Mouse (Mus musculus) CH12.LX (cell line): ENCODE data around the gene Prrc2b. TPM values are rescaled to one million over a fixed set of nuclear protein-coding genes. Genes with fewer than 3 reads are reported as not detected.

Experiments
- DNase-seq: peaks from one replicate; pipeline ENCODE4 v3.0.0-alpha.2; 2013; ENCODE audit errors: extremely low read depth
- H3K27ac ChIP-seq: 2 replicates; pipeline ENCODE4 v1.5.1; 2012; ENCODE audit warnings: low read depth, mild to moderate bottlenecking, control low read depth, moderate library complexity; ENCODE audit not compliant: insufficient read depth
- H3K27me3 ChIP-seq: replicated peaks from 2 replicates; pipeline ENCODE3; 2012; ENCODE audit warnings: inconsistent platforms
- H3K36me3 ChIP-seq, 2 experiments: replicated peaks in 1 of 2; 2 replicates each; pipeline versions ENCODE3 to v1.6.1; 2012; ENCODE audit warnings: inconsistent platforms in 1 of 2, low read length in 1 of 2, mild to moderate bottlenecking in 1 of 2, mixed read lengths in 1 of 2, moderate library complexity in 1 of 2; ENCODE audit not compliant: control insufficient read depth in 1 of 2, insufficient read depth in 1 of 2
- H3K4me1 ChIP-seq, 2 experiments: 2 replicates each; pipeline ENCODE4 v1.6.1; 2012; ENCODE audit warnings: inconsistent platforms in 1 of 2, moderate library complexity in 1 of 2; ENCODE audit not compliant: insufficient read depth in 2 of 2, control insufficient read depth in 1 of 2
- H3K4me2 ChIP-seq: 2 replicates; pipeline ENCODE4 v1.6.1; 2012; ENCODE audit warnings: low read depth, mild to moderate bottlenecking, control low read depth; ENCODE audit not compliant: poor library complexity, insufficient read depth, severe bottlenecking
- H3K4me3 ChIP-seq, 3 experiments: fragments of 150-350 bp in 1 of 3; sonication (generic) in 1 of 3; replicated peaks in 1 of 3; 2 replicates each; pipeline versions ENCODE3 to v1.5.1; 2011 to 2012; ENCODE audit warnings: low read depth in 2 of 3, low read length in 2 of 3, mild to moderate bottlenecking in 2 of 3, moderate library complexity in 2 of 3, control low read depth in 1 of 3, improper control_type of control experiment in 1 of 3, inconsistent platforms in 1 of 3, mixed read lengths in 1 of 3; ENCODE audit not compliant: poor library complexity in 1 of 3
- H3K79me2 ChIP-seq: replicated peaks from 2 replicates; pipeline ENCODE4 v1.6.1; 2012; ENCODE audit warnings: mild to moderate bottlenecking, moderate library complexity; ENCODE audit not compliant: control insufficient read depth, poor library complexity, insufficient read depth, severe bottlenecking; ENCODE audit errors: extremely low read depth
- H3K9ac ChIP-seq: 2 replicates; pipeline ENCODE4 v1.6.1; 2012; ENCODE audit warnings: low read depth, mild to moderate bottlenecking, control low read depth, moderate library complexity; ENCODE audit not compliant: insufficient read depth
- H3K9me3 ChIP-seq: replicated peaks from 2 replicates; pipeline ENCODE3; 2012; ENCODE audit warnings: low read length, inconsistent platforms, mixed read lengths
- BHLHE40 ChIP-seq: IDR thresholded peaks from 2 replicates; pipeline ENCODE4 v1.6.1; 2011; ENCODE audit warnings: mild to moderate bottlenecking, low read depth, low read length, improper control_type of control experiment
- CHD1 ChIP-seq: IDR thresholded peaks from 2 replicates; pipeline ENCODE4 v1.6.1; 2012; ENCODE audit warnings: low read depth, low read length, improper control_type of control experiment, inconsistent platforms
- CHD2 ChIP-seq: IDR thresholded peaks from 2 replicates; pipeline ENCODE4 v1.6.1; 2011; ENCODE audit warnings: low read length, improper control_type of control experiment
- E2F4 ChIP-seq: IDR thresholded peaks from 2 replicates; pipeline ENCODE4 v1.6.1; 2011; ENCODE audit warnings: low read depth, low read length, improper control_type of control experiment; ENCODE audit not compliant: insufficient replicate concordance
- ELF1 ChIP-seq: IDR thresholded peaks from 2 replicates; pipeline ENCODE4 v1.6.1; 2014; ENCODE audit warnings: low read depth, mild to moderate bottlenecking, inconsistent platforms, low read length, improper control_type of control experiment
- EP300 ChIP-seq: IDR thresholded peaks from 2 replicates; pipeline ENCODE4 v1.6.1; 2011; ENCODE audit warnings: low read length, improper control_type of control experiment
- GABPA ChIP-seq: IDR thresholded peaks from 2 replicates; pipeline ENCODE4 v1.6.1; 2012; ENCODE audit warnings: low read depth, low read length, improper control_type of control experiment, inconsistent platforms; ENCODE audit not compliant: insufficient replicate concordance
- JUN ChIP-seq: IDR thresholded peaks from 2 replicates; pipeline ENCODE4 v1.6.1; 2011; ENCODE audit warnings: low read depth, mild to moderate bottlenecking, low read length, improper control_type of control experiment, moderate library complexity; ENCODE audit not compliant: insufficient read depth
- JUND ChIP-seq: conservative IDR thresholded peaks from 2 replicates; pipeline ENCODE4 v1.6.1; 2011; ENCODE audit warnings: low read depth, low read length, improper control_type of control experiment
- KAT2A ChIP-seq: IDR thresholded peaks from 2 replicates; pipeline ENCODE4 v1.6.1; 2012; ENCODE audit warnings: low read length, improper control_type of control experiment, inconsistent platforms; ENCODE audit not compliant: insufficient replicate concordance
- MAFK ChIP-seq: IDR thresholded peaks from 2 replicates; pipeline ENCODE4 v1.6.1; 2011; ENCODE audit warnings: low read length, improper control_type of control experiment; ENCODE audit not compliant: insufficient replicate concordance
- MAX ChIP-seq: IDR thresholded peaks from 2 replicates; pipeline ENCODE4 v1.6.1; 2011; ENCODE audit warnings: low read length, improper control_type of control experiment
- MEF2A ChIP-seq: IDR thresholded peaks from 2 replicates; pipeline ENCODE4 v1.6.1; 2014; ENCODE audit warnings: low read depth, mild to moderate bottlenecking, inconsistent platforms, low read length, improper control_type of control experiment, borderline replicate concordance
- MXI1 ChIP-seq: IDR thresholded peaks from 2 replicates; pipeline ENCODE4 v1.6.1; 2011; ENCODE audit warnings: mild to moderate bottlenecking, low read depth, low read length, improper control_type of control experiment
- POLR2A ChIP-seq: IDR thresholded peaks from 2 replicates; pipeline ENCODE4 v1.6.1; 2011; ENCODE audit warnings: low read depth, mild to moderate bottlenecking, improper control_type of control experiment, low read length
- POLR2AphosphoS2 ChIP-seq: IDR thresholded peaks from 2 replicates; pipeline ENCODE4 v1.6.1; 2011; ENCODE audit warnings: low read depth, low read length, improper control_type of control experiment
- RAD21 ChIP-seq: IDR thresholded peaks from 2 replicates; pipeline ENCODE4 v1.6.1; 2011; ENCODE audit warnings: low read depth, mild to moderate bottlenecking, low read length, improper control_type of control experiment, moderate library complexity
- RCOR1 ChIP-seq: conservative IDR thresholded peaks from 2 replicates; pipeline ENCODE4 v1.6.1; 2012; ENCODE audit warnings: low read depth, mild to moderate bottlenecking, inconsistent platforms, low read length, improper control_type of control experiment
- SIN3A ChIP-seq: IDR thresholded peaks from 2 replicates; pipeline ENCODE4 v1.6.1; 2012; ENCODE audit warnings: low read length, improper control_type of control experiment, inconsistent platforms
- SMC3 ChIP-seq: IDR thresholded peaks from 2 replicates; pipeline ENCODE4 v1.6.1; 2011; ENCODE audit warnings: low read depth, low read length, improper control_type of control experiment
- TBP ChIP-seq: conservative IDR thresholded peaks from 2 replicates; pipeline ENCODE4 v1.6.1; 2011; ENCODE audit warnings: low read depth, low read length, improper control_type of control experiment
- TCF12 ChIP-seq: IDR thresholded peaks from 2 replicates; pipeline ENCODE4 v1.6.1; 2014; ENCODE audit warnings: low read depth, mild to moderate bottlenecking, inconsistent platforms, low read length, improper control_type of control experiment
- UBTF ChIP-seq: IDR thresholded peaks from 2 replicates; pipeline ENCODE4 v1.6.1; 2012; ENCODE audit warnings: low read depth, mild to moderate bottlenecking, inconsistent platforms, low read length, improper control_type of control experiment, moderate library complexity
- ZC3H11A ChIP-seq: IDR thresholded peaks from 2 replicates; pipeline ENCODE4 v1.6.1; 2012; ENCODE audit warnings: low read depth, mild to moderate bottlenecking, inconsistent platforms, low read length, improper control_type of control experiment
- ZNF384 ChIP-seq: IDR thresholded peaks from 2 replicates; pipeline ENCODE4 v1.6.1; 2012; ENCODE audit warnings: low read depth, low read length, improper control_type of control experiment, inconsistent platforms
- dilution Hi-C: fragments of 300-500 bp; cut with MboI; formaldehyde crosslinking; loops from 2 replicates; pipeline ENCODE4 v1.14.3; 2020; ENCODE audit warnings: low sequenced_read_pairs; ENCODE audit not compliant: extremely low pct_unique_long_range_greater_than_20kb, extremely low pct_ligation_motif_present
- in situ Hi-C: fragments of 300-500 bp; cut with MboI; formaldehyde crosslinking; loops from 3 replicates; pipeline ENCODE4 v1.14.3; 2019; ENCODE audit warnings: low sequenced_read_pairs, low pct_ligation_motif_present, low pct_unique_long_range_greater_than_20kb, mixed read lengths
- polyA plus RNA-seq: library from polyadenylated mRNA; unstranded; fragments of >175 nt; gene quantifications from 2 replicates; pipeline ENCODE4 v1.2.1, GENCODE M21; 2012; ENCODE audit warnings: low read depth; ENCODE audit not compliant: insufficient read length
- total RNA-seq, 2 experiments: library from RNA; depleted of rRNA; stranded (reverse); fragments of 300-350 nt in 1 of 2; fragments of >200 nt in 1 of 2; gene quantifications; 2 replicates each; pipeline ENCODE4 v1.2.3; 2012 to 2014

Prrc2b gene
- total and polyA plus RNA-seq, 3 experiments: 7.6 to 59.9 (median 42.2) TPM

DNA sequence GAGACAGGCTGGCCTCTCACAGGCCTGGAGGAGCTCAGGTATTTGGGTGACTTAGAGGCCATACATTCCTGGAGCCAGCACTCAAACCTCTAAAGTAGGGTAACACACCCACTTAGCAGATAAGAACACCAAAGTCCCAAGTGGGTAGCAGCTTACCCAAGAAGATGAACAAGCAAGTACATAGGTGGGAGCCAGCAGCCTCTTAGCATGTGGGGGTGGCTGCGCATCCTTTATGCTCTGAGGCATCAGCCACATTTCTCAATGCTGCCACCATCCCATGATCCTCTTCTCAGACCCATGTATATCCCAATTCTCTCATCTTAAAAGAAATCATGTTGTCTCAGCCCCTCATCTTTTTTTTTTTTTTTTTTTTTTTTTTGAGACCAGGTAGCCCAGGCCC is 39.6 kb upstream of the Prrc2b start:
- no peak overlapping the region for H3K27ac ChIP-seq

DNA sequence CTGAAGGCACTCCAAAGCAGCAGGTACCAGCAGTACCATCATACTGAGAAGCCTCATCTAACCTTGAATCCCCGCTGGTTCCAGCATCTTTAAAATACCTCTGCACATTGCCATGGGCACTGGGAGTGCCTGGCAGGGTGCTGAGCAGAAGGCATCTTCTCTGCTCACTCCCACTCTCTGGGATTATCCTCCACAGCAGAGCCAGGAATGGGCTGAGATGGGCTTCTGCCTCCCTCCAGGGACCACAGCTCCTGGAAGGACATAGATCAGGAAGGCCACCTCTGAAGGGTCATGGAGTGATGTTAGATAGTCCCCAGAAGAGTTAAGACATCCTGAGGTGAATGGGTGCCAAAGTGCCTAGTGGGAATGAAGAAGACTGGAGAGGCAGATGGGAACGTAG is 38.3 kb upstream of the Prrc2b start:
- dilution Hi-C loops: no loop called here
- H3K27me3 ChIP-seq: peaks cover 32% of the 10 kb centered on the region
- H3K27ac ChIP-seq: no peak overlapping the region
- no peaks in the 10 kb centered on the region for H3K36me3 ChIP-seq
- TF ChIP-seq POLR2A (no peak), MAFK (no peak), BHLHE40 (no peak), JUN (no peak), KAT2A (no peak), ZC3H11A (no peak), MAX (no peak), E2F4 (no peak), POLR2AphosphoS2 (no peak), EP300 (no peak), ZNF384 (no peak), RCOR1 (no peak), MXI1 (no peak), CHD2 (no peak), GABPA (no peak), TCF12 (no peak), MEF2A (no peak), TBP (no peak)
- peaks cover 2 to 9% of the 10 kb centered on the region in 2 experiments; a peak in 3 of 4 replicates for H3K4me1 ChIP-seq
- H3K9ac ChIP-seq: no peak overlapping the region
- in situ Hi-C loops: no loop called here
- no peaks in the 10 kb centered on the region for H3K79me2 ChIP-seq
- no peak for DNase-seq
- H3K4me2 ChIP-seq: no peak overlapping the region
- no peak overlapping the region for H3K4me3 ChIP-seq
- peaks cover 11% of the 10 kb centered on the region for H3K9me3 ChIP-seq

More for the DNA sequence above, 39.6 kb upstream of the Prrc2b start:
- in situ Hi-C loops: no loop called here
- DNase-seq: no peak
- Histone ChIP-seq H3K36me3 (no peaks in the 10 kb centered on the region), H3K4me2 (no peak overlapping the region), H3K9ac (no peak overlapping the region), H3K4me1 (peaks cover 2 to 13% of the 10 kb centered on the region in 2 experiments; a peak in 3 of 4 replicates), H3K79me2 (no peaks in the 10 kb centered on the region), H3K9me3 (peaks cover 5% of the 10 kb centered on the region), H3K4me3 (no peak overlapping the region), H3K27me3 (peaks cover 33% of the 10 kb centered on the region)
- dilution Hi-C loops: no loop called here
- no peak for TF ChIP-seq RAD21
- TF ChIP-seq CHD1: no peak
- TF ChIP-seq MAFK: no peak
- TF ChIP-seq GABPA: no peak
- TF ChIP-seq CHD2: no peak
- no peak for TF ChIP-seq ELF1
- no peak for TF ChIP-seq SIN3A
- no peak for TF ChIP-seq BHLHE40
- TF ChIP-seq JUND: no peak
- no peak for TF ChIP-seq SMC3
- no peak for TF ChIP-seq UBTF
- TF ChIP-seq POLR2A: no peak
